Mouse (Mus musculus): Measurements from ENCODE around the gene Serpinb6a.
A peak's percentile ranks its signal among the peaks of the same experiment; 100 is the strongest.

The Serpinb6a gene

GRCm38 (mm10) chr13:33906821-33907220 is 95.8 kb downstream of the Serpinb6a start:
- no peak for DNase-seq (ENCODE audit: low spot score in 2 of 2)

- no peak for DNase-seq (ENCODE audit: low spot score in 2 of 2)
Observed at GRCm38 (mm10) chr13:33905176-33905954, 97.2 kb downstream of the Serpinb6a start, which contains the start of gene Serpinb6c. TSS of gene Serpinb6c (minus strand) at chr13:33905708.

GRCm38 (mm10) chr13:33903290-33903689 is 99.3 kb downstream of the Serpinb6a start:
- DNase-seq (ENCODE audit: low spot score in 2 of 2) = no peak

- peak in 1 of 2 experiments; percentile 14 for DNase-seq (ENCODE audit: low spot score in 2 of 2)
Observed at GRCm38 (mm10) chr13:33894207-33894606, 108.4 kb downstream of the Serpinb6a start.

Measured in left cerebral cortex, adult 9 months (tissue).